Mouse (Mus musculus): ENCODE data around the gene Tbc1d2. TPM values are rescaled to one million over a fixed set of nuclear protein-coding genes. Genes with fewer than 3 reads are reported as not detected.
"Not testable (repeated sequence)": the region's sequence is repeated elsewhere in the genome, so short reads cannot be mapped to it uniquely, and the experiment has no call there.

Tbc1d2 gene
- polyA plus RNA-seq, 1 experiment from 2014 or later: 1.5 TPM

DNA sequence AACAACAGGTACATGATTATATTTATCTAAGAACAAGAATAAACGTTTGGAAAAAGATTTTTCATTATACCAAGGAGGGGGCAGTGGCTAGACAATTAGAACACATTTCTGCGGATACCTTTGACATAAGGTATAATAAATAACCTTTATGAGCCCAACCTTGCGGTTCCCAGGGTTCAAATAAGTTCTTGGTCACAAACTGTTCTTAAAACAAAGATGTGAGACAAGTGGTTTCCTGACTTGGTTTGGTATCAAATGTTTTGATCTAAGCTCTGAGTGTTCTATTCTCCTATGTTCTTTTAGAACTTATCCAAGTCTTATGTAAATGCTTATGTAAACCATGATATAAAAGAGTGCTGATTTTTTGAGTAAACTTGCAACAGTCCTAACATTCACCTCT lies 65.5 kb downstream of the Tbc1d2 start:
- not testable (repeated sequence) for ATAC-seq (ENCODE audit: low FRiP score); H3K4me2 ChIP-seq (replicated peaks); H3K9ac ChIP-seq; H3K9me3 ChIP-seq (replicated peaks); H3K4me1 ChIP-seq; H3K4me3 ChIP-seq; H3K27me3 ChIP-seq; H3K36me3 ChIP-seq; H3K27ac ChIP-seq
- whole genome bisulfite sequencing: 79% methylated on average over 3 of the region's 3 CpGs

DNA sequence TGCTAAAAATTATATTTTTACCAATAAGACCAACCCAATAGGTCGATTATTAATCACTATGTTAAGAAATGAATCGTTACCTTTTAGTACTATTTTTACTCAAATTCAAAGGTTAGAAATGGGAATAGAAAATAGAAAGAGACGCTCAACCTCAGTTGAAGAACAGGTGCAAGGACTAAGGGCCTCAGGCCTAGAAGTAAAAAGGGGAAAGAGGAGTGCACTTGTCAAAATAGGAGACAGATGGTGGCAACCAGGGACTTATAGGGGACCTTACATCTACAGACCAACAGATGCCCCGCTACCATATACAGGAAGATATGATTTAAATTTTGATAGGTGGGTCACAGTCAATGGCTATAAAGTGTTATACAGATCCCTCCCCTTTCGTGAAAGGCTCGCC lies 65.9 kb downstream of the Tbc1d2 start:
- H3K4me1 ChIP-seq, H3K27me3 ChIP-seq: not testable (repeated sequence)
- 76% methylated on average over 2 of the region's 6 CpGs for WGBS

DNA sequence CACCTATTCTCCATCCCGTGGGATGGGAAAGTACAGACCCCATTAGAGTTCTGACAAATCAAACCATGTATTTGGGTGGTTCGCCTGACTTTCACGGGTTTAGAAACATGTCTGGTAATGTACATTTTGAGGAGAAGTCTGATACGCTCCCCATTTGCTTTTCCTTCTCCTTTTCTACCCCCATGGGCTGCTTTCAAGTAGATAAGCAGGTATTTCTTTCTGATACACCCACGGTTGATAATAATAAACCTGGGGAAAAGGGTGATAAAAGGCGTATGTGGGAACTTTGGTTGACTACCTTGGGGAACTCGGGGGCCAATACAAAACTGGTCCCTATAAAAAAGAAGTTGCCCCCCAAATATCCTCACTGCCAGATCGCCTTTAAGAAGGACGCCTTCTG lies 68.0 kb downstream of the Tbc1d2 start:
- H3K27me3 ChIP-seq; H3K4me3 ChIP-seq; H3K36me3 ChIP-seq; H3K4me1 ChIP-seq; H3K4me2 ChIP-seq (replicated peaks); ATAC-seq (ENCODE audit: low FRiP score); H3K27ac ChIP-seq; H3K9ac ChIP-seq; H3K9me3 ChIP-seq (replicated peaks): not testable (repeated sequence)
- 89% methylated on average over 9 of the region's 9 CpGs for WGBS

More for the DNA sequence above, 65.9 kb downstream of the Tbc1d2 start:
- not testable (repeated sequence) for H3K36me3 ChIP-seq; H3K27ac ChIP-seq; H3K4me2 ChIP-seq (replicated peaks); H3K9ac ChIP-seq; H3K9me3 ChIP-seq (replicated peaks); H3K4me3 ChIP-seq; ATAC-seq (ENCODE audit: low FRiP score)

DNA sequence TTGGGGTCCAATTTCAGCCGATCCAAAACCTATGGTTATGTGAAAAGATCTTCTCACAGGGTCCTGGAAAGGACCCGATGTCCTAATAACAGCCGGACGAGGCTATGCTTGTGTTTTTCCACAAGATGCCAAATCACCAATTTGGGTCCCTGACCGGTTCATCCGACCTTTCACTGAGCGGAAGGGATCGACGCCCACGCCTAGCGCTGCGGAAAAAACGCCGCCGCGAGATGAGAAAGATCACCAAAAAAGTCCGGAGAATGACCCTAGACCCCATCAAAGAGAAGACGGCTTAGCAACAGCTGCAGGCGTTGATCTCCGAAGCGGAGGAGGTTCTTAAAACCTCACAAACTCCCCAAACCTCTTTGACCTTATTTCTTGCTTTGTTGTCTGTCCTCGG lies 68.4 kb downstream of the Tbc1d2 start:
- not testable (repeated sequence) for H3K9ac ChIP-seq; H3K4me3 ChIP-seq; ATAC-seq (ENCODE audit: low FRiP score); H3K36me3 ChIP-seq; H3K27me3 ChIP-seq; H3K27ac ChIP-seq; H3K4me2 ChIP-seq (replicated peaks); H3K4me1 ChIP-seq; H3K9me3 ChIP-seq (replicated peaks)
- 95% methylated on average over 22 of the region's 22 CpGs for WGBS

DNA sequence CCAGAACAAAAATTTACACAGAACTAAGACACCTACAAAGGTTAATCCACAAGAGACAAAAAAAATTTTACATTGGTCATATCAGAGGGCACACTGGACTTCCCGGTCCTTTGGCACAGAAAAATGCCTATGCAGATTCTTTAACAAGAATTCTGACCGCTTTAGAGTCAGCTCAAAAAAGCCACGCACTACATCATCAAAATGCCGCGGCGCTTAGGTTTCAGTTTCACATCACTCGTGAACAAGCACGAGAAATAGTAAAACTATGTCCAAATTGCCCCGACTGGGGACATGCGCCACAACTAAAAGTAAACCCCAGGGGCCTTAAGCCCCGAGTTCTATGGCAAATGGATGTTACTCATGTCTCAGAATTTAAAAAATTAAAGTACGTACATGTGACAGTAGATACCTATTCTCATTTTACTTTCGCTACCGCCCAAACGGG lies 69.2 kb downstream of the Tbc1d2 start:
- not testable (repeated sequence) for H3K36me3 ChIP-seq; H3K27me3 ChIP-seq; ATAC-seq (ENCODE audit: low FRiP score); H3K9ac ChIP-seq; H3K4me1 ChIP-seq; H3K27ac ChIP-seq; H3K4me3 ChIP-seq; H3K9me3 ChIP-seq (replicated peaks); H3K4me2 ChIP-seq (replicated peaks)
- WGBS: 91% methylated on average over 15 of the region's 15 CpGs

DNA sequence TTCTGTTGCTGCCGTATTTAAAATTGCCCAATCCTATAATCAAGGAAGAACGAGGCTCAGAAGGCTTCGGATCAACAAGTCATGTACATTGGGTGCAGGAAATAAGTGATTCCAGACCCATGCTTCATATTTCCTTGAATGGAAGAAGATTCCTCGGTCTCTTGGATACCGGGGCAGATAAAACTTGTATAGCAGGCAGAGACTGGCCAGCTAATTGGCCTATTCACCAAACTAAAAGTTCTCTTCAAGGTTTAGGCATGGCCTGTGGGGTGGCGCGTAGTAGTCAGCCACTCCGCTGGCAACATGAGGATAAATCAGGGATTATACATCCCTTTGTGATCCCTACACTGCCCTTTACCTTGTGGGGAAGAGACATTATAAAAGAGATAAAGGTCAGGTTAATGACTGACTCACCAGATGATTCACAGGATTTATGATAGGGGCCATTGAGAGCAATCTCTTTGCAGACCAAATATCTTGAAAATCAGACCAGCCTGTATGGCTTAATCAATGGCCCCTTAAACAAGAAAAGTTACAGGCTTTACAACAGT lies 71.1 kb downstream of the Tbc1d2 start:
- WGBS: 93% methylated on average over 8 of the region's 8 CpGs
- not testable (repeated sequence) for H3K36me3 ChIP-seq; ATAC-seq (ENCODE audit: low FRiP score); H3K4me2 ChIP-seq (replicated peaks); H3K4me1 ChIP-seq; H3K9me3 ChIP-seq (replicated peaks); H3K27ac ChIP-seq; H3K9ac ChIP-seq; H3K27me3 ChIP-seq; H3K4me3 ChIP-seq

DNA sequence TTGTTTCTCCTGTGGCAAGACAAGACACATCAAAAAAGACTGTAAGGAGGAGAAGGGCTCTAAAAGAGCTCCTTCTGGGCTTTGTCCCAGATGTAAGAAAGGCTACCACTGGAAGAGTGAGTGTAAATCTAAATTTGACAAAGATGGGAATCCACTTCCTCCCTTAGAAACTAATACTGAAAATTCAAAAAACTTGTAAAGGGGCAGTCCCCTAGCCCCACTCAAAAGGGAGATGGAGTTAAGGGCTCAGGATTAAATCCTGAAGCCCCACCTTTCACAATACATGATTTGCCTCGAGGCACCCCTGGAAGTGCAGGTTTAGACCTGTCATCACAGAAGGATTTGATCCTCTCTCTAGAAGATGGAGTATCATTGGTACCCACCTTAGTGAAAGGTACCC lies 71.8 kb downstream of the Tbc1d2 start:
- no peak for ATAC-seq (ENCODE audit: low FRiP score)
- Histone ChIP-seq H3K27ac (no peak overlapping the region), H3K4me2 (replicated peaks) (no peak overlapping the region), H3K4me1 (peaks cover 4% of the 10 kb centered on the region; the same call in 1 of the 2 replicates), H3K9me3 (replicated peaks) (peaks cover 8% of the 10 kb centered on the region), H3K36me3 (no peaks in the 10 kb centered on the region), H3K27me3 (no peaks in the 10 kb centered on the region), H3K9ac (no peak overlapping the region), H3K4me3 (no peak overlapping the region)
- WGBS: 69% methylated on average over 1 of the region's 1 CpGs

DNA sequence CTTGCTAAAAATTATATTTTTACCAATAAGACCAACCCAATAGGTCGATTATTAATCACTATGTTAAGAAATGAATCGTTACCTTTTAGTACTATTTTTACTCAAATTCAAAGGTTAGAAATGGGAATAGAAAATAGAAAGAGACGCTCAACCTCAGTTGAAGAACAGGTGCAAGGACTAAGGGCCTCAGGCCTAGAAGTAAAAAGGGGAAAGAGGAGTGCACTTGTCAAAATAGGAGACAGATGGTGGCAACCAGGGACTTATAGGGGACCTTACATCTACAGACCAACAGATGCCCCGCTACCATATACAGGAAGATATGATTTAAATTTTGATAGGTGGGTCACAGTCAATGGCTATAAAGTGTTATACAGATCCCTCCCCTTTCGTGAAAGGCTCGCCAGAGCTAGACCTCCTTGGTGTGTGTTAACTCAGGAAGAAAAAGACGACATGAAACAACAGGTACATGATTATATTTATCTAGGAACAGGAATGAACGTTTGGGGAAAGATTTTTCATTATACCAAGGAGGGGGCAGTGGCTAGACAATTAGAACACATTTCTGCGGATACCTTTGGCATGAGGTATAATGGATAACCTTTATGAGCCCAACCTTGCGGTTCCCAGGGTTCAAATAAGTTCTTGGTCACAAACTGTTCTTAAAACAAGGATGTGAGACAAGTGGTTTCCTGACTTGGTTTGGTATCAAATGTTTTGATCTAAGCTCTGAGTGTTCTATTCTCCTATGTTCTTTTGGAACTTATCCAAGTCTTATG lies 74.3 kb downstream of the Tbc1d2 start:
- not testable (repeated sequence) for ATAC-seq (ENCODE audit: low FRiP score); H3K27ac ChIP-seq; H3K4me2 ChIP-seq (replicated peaks); H3K9ac ChIP-seq; H3K36me3 ChIP-seq; H3K27me3 ChIP-seq; H3K4me3 ChIP-seq; H3K4me1 ChIP-seq; H3K9me3 ChIP-seq (replicated peaks)
- whole genome bisulfite sequencing: 84% methylated on average over 6 of the region's 10 CpGs

DNA sequence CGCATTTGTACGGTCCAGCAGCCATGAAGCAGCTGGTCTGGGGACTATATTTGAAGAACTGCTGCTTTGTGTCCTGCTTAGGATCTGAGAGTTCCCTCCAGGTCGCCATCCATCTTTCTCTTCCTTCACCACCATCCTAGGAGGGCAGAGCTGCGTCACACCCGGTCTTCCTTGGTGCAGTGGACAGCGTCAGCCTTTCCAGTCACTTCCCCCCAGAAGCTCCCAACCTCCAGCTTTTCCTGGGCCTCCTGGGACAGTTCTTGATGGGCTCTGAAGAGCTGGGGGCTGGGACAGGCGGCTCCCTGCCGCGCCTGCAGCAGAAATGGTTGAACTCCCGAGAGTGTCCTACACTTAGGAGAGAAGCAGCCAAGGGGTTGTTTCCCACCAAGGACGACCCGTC lies 75.2 kb downstream of the Tbc1d2 start:
- ATAC-seq (ENCODE audit: low FRiP score): no peak

DNA sequence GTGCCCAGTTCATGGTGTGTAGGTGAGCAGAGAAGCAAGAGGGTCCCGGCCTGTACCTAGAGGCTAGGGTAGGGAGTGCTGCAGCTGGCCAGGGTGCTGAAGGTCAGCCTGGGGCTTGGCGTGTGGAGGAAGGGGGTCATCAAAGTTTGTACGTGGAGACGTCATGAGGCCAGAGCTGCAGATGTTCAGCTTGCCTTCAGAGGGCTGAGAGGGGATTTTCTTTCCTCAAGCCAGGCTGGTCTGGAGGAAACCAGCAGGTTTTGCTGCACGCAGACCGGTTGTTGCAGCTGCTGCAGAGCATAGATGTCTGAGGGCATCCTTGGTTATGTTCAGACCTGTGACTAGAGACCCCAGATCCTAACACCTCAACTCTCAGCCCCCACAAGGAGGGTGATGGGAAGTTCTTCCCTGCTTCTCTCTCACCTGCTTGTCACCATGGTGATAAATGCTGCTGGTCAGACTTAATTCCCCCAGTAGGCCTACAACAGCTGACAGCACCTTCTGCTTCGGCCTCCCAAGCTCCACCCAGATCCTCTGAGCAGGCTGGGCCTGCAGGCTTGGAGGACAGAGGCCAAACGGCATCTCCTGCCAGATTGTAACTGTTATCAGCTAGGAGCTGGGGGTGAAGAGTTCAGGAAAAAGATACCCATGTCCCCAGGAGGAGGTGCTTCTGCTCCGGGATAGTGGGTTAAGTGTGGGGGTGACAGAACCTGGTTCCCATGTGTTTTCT lies 75.8 kb downstream of the Tbc1d2 start:
- Histone ChIP-seq H3K27ac (no peak overlapping the region), H3K4me3 (no peak overlapping the region), H3K27me3 (no peaks in the 10 kb centered on the region), H3K4me1 (peaks cover 9% of the 10 kb centered on the region), H3K4me2 (replicated peaks) (no peak overlapping the region), H3K9me3 (replicated peaks) (peaks cover 7% of the 10 kb centered on the region; the same call in 1 of the 2 replicates), H3K9ac (no peak overlapping the region), H3K36me3 (no peaks in the 10 kb centered on the region)
- no peak for ATAC-seq (ENCODE audit: low FRiP score)
- 59% methylated on average over 9 of the region's 9 CpGs for WGBS

More for the DNA sequence above, 75.2 kb downstream of the Tbc1d2 start:
- Histone ChIP-seq H3K4me1 (peaks cover 5% of the 10 kb centered on the region), H3K9ac (no peak overlapping the region), H3K27ac (no peak overlapping the region), H3K4me2 (replicated peaks) (no peak overlapping the region), H3K27me3 (no peaks in the 10 kb centered on the region), H3K36me3 (no peaks in the 10 kb centered on the region), H3K9me3 (replicated peaks) (peaks cover 7% of the 10 kb centered on the region; the same call in 1 of the 2 replicates), H3K4me3 (no peak overlapping the region)
- WGBS: 81% methylated on average over 12 of the region's 12 CpGs

DNA sequence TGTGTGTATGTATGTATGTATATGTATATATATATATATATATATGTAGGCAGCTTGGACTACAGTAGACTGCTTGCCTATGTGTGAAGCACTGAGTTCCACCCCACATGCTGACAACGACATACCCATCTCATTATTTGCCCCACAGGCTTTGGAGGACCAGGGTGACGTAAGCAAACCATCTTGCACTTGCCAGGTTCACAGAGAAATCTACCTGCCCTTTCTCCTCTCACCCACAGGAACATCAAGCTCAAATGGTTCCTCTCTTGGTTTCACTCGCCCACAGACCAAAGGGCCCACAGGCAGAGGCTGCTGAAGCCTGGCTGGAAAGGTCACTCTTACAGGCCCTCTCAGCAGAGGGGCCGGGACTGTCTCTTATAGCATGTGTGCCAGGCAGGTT lies 77.4 kb downstream of the Tbc1d2 start:
- Histone ChIP-seq H3K27me3 (no peaks in the 10 kb centered on the region), H3K4me2 (replicated peaks) (no peak overlapping the region), H3K27ac (no peak overlapping the region), H3K9ac (no peak overlapping the region), H3K4me1 (peaks cover 9% of the 10 kb centered on the region), H3K4me3 (no peak overlapping the region), H3K9me3 (replicated peaks) (0 out of 2 replicates have a peak, but pooled peaks cover 3% of the 10 kb centered on the region), H3K36me3 (no peaks in the 10 kb centered on the region)
- ATAC-seq (ENCODE audit: low FRiP score): no peak
- 84% methylated on average over 4 of the region's 4 CpGs for WGBS

DNA sequence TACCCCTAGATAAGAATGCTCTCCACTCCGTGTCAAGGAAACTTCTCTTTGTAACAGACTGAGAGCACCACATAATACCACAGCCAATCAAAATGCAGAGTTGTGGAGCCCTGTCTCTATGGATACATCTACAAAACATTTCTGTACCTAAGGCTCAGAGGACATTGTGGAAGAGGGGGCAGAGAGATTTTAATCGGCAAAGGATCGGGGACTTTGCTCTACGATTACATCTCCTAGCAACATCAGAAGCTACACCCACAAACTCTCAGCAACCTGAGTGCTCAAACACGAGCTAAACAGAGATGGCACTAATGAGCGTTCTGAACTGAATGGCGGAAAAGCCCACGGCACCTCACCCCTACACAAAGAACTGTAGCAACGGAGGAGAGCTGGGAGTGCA lies 78.3 kb downstream of the Tbc1d2 start:
- no peak overlapping the region for H3K27ac ChIP-seq
- 0 out of 2 replicates have a peak, but pooled peaks cover 3% of the 10 kb centered on the region for H3K9me3 ChIP-seq (replicated peaks)
- no peaks in the 10 kb centered on the region for H3K36me3 ChIP-seq
- H3K27me3 ChIP-seq: no peaks in the 10 kb centered on the region
- H3K4me3 ChIP-seq: no peak overlapping the region
- H3K9ac ChIP-seq: no peak overlapping the region
- peaks cover 9% of the 10 kb centered on the region for H3K4me1 ChIP-seq
- no peak for ATAC-seq (ENCODE audit: low FRiP score)
- no peak overlapping the region for H3K4me2 ChIP-seq (replicated peaks)
- 90% methylated on average over 9 of the region's 9 CpGs for WGBS

Data from hindbrain, embryonic 12.5 days (tissue).